Mouse (Mus musculus): ENCODE measurements at regions not wholly inside any gene's neighbourhood (a gene's known extent, or its start where the extent isn't known, plus 50 kb on each side); places are given as distances from the start of the nearest gene placed in this dataset.

- no peak for DNase-seq (ENCODE audit: low read depth, low spot score)
Measured at GRCm38 (mm10) chr1:190639846-190640245, 271.7 kb downstream of the Rps6kc1 start.

GRCm38 (mm10) chr1:190634935-190635334 is 276.6 kb downstream of the Rps6kc1 start:
- peak; percentile 32 for DNase-seq (ENCODE audit: low read depth, low spot score)

- DNase-seq (ENCODE audit: low read depth, low spot score), result no peak
Measured at GRCm38 (mm10) chr1:190631641-190632040, 279.9 kb downstream of the Rps6kc1 start.

- no peak for DNase-seq (ENCODE audit: low read depth, low spot score)
Measured at GRCm38 (mm10) chr1:190630193-190630592, 281.4 kb downstream of the Rps6kc1 start.

- DNase-seq (ENCODE audit: low read depth, low spot score), result no peak
Measured at GRCm38 (mm10) chr1:190623916-190624315, 287.7 kb downstream of the Rps6kc1 start.

GRCm38 (mm10) chr1:190600425-190600824 is 311.1 kb downstream of the Rps6kc1 start:
- no peak for DNase-seq (ENCODE audit: low read depth, low spot score)

- no peak for DNase-seq (ENCODE audit: low read depth, low spot score)
Measured at GRCm38 (mm10) chr1:190599622-190600021, 311.9 kb downstream of the Rps6kc1 start.

- DNase-seq (ENCODE audit: low read depth, low spot score), result no peak
Measured at GRCm38 (mm10) chr1:190596209-190596608, 315.4 kb downstream of the Rps6kc1 start.

GRCm38 (mm10) chr1:190591621-190592020 is 319.9 kb downstream of the Rps6kc1 start:
- DNase-seq (ENCODE audit: low read depth, low spot score), result no peak

GRCm38 (mm10) chr1:190589586-190589985 is 322.0 kb downstream of the Rps6kc1 start:
- DNase-seq (ENCODE audit: low read depth, low spot score), result no peak

- no peak for DNase-seq (ENCODE audit: low read depth, low spot score)
Measured at GRCm38 (mm10) chr1:190583272-190583671, 328.3 kb downstream of the Rps6kc1 start.

GRCm38 (mm10) chr1:190580653-190581052 is 330.9 kb downstream of the Rps6kc1 start:
- no peak for DNase-seq (ENCODE audit: low read depth, low spot score)

- no peak for DNase-seq (ENCODE audit: low read depth, low spot score)
Measured at GRCm38 (mm10) chr1:190570981-190571380, 340.6 kb downstream of the Rps6kc1 start.

GRCm38 (mm10) chr1:190570563-190570962 is 341.0 kb downstream of the Rps6kc1 start:
- no peak for DNase-seq (ENCODE audit: low read depth, low spot score)

GRCm38 (mm10) chr1:190566744-190567143 is 344.8 kb downstream of the Rps6kc1 start:
- DNase-seq (ENCODE audit: low read depth, low spot score), result no peak

- DNase-seq (ENCODE audit: low read depth, low spot score), result no peak
Measured at GRCm38 (mm10) chr1:190562865-190563457, 348.6 kb downstream of the Rps6kc1 start.

- no peak for DNase-seq (ENCODE audit: low read depth, low spot score)
Measured at GRCm38 (mm10) chr1:190560086-190560485, 351.5 kb downstream of the Rps6kc1 start.

- peak; percentile 55 for DNase-seq (ENCODE audit: low read depth, low spot score)
Measured at GRCm38 (mm10) chr1:190541892-190542291, 369.7 kb downstream of the Rps6kc1 start.

GRCm38 (mm10) chr1:190532879-190533676 is 362.6 kb upstream of the Prox1 start:
- DNase-seq (ENCODE audit: low read depth, low spot score), result no peak

- no peak for DNase-seq (ENCODE audit: low read depth, low spot score)
Measured at GRCm38 (mm10) chr1:190531224-190531623, 360.7 kb upstream of the Prox1 start.

GRCm38 (mm10) chr1:190530079-190530478 is 359.6 kb upstream of the Prox1 start:
- no peak for DNase-seq (ENCODE audit: low read depth, low spot score)

- no peak for DNase-seq (ENCODE audit: low read depth, low spot score)
Measured at GRCm38 (mm10) chr1:190527545-190528137, 357.1 kb upstream of the Prox1 start.

GRCm38 (mm10) chr1:190526634-190527033 is 356.1 kb upstream of the Prox1 start:
- DNase-seq (ENCODE audit: low read depth, low spot score), result no peak

Data from ES-CJ7 (cell line).